Mouse (Mus musculus) forebrain, embryonic 16.5 days (tissue): ENCODE measurements around the gene Parp8. TPM values are rescaled to one million over a fixed set of nuclear protein-coding genes. Genes with fewer than 3 reads are reported as not detected.

Experiments
- ATAC-seq: fragments of 200-750 bp; cut with Nextera tagmentation; 2 replicates; pipeline ENCODE4 v1.8.0; 2017; ENCODE audit warnings: mild to moderate bottlenecking, moderate library complexity
- H3K27ac ChIP-seq: fragments of 300-500 bp; sonication (generic); 2 replicates; pipeline ENCODE4 v1.5.1; 2014; ENCODE audit warnings: low read length, control low read depth
- H3K27me3 ChIP-seq: fragments of 300-500 bp; sonication (generic); replicated peaks from 2 replicates; pipeline ENCODE4 v1.6.1; 2014; ENCODE audit warnings: low read length; ENCODE audit not compliant: control insufficient read depth, insufficient read depth
- H3K36me3 ChIP-seq: fragments of 300-500 bp; sonication (generic); 2 replicates; pipeline ENCODE4 v1.6.1; 2014; ENCODE audit not compliant: control insufficient read depth, insufficient read depth
- H3K4me1 ChIP-seq: fragments of 300-500 bp; sonication (generic); replicated peaks from 2 replicates; pipeline ENCODE4 v1.6.1; 2014; ENCODE audit warnings: low read length; ENCODE audit not compliant: control insufficient read depth, insufficient read depth
- H3K4me2 ChIP-seq: fragments of 300-500 bp; sonication (generic); 2 replicates; pipeline ENCODE4 v1.6.1; 2014; ENCODE audit warnings: mild to moderate bottlenecking, low read length, control low read depth
- H3K4me3 ChIP-seq: fragments of 300-500 bp; sonication (generic); replicated peaks from 2 replicates; pipeline ENCODE4 v1.5.1; 2014; ENCODE audit warnings: mild to moderate bottlenecking, low read length, control low read depth
- H3K9ac ChIP-seq: fragments of 300-500 bp; sonication (generic); replicated peaks from 2 replicates; pipeline ENCODE4 v1.6.1; 2014; ENCODE audit warnings: low read depth, low read length, control low read depth
- H3K9me3 ChIP-seq: fragments of 300-500 bp; sonication (generic); 2 replicates; pipeline ENCODE4 v1.6.1; 2016; ENCODE audit warnings: low read length; ENCODE audit not compliant: control insufficient read depth
- WGBS: fragments of 180-500 bp; shearing (Covaris S2); extraction: QIAGEN DNeasy Blood & Tissue Kit; methylation state at CpG from one replicate; pipeline ENCODE4 v1.1.7; 2014; 5-methylcytosine and 5-hydroxymethylcytosine counted together
- polyA plus RNA-seq: library from polyadenylated mRNA; unstranded; fragments of >200 nt; fragmentation: Nextera tagmentation; extraction: Ambion mirVana; gene quantifications from 2 replicates; pipeline ENCODE4 v1.2.1, GENCODE M21; 2015

Gene Parp8
- polyA plus RNA-seq, 1 experiment from 2014 or later = 24.1 TPM

- Histone ChIP-seq H3K4me3 (no peak overlapping the region), H3K27ac (no peak overlapping the region), H3K4me1 (peaks cover 10% of the 10 kb centered on the region; the same call in 1 of the 2 replicates), H3K4me2 (no peak overlapping the region), H3K36me3 (no peaks in the 10 kb centered on the region), H3K9ac (no peak overlapping the region), H3K27me3 (no peaks in the 10 kb centered on the region), H3K9me3 (no peaks in the 10 kb centered on the region)
- WGBS = 98% methylated on average over 2 of the region's 2 CpGs
- no peak for ATAC-seq
Measured at GRCm38 (mm10) chr13:117007566-117007965, 17.8 kb downstream of the Parp8 start.

- H3K9ac ChIP-seq = no peak overlapping the region
- no peaks in the 10 kb centered on the region for H3K36me3 ChIP-seq
- WGBS = 75% methylated on average over 4 of the region's 4 CpGs
- H3K4me1 ChIP-seq = peaks cover 10% of the 10 kb centered on the region; the same call in 1 of the 2 replicates
- ATAC-seq = no peak
- no peak overlapping the region for H3K4me3 ChIP-seq
- H3K4me2 ChIP-seq = no peak overlapping the region
- H3K27ac ChIP-seq = no peak overlapping the region
- H3K9me3 ChIP-seq = no peaks in the 10 kb centered on the region
- no peaks in the 10 kb centered on the region for H3K27me3 ChIP-seq
Measured at GRCm38 (mm10) chr13:117006638-117007037, 18.7 kb downstream of the Parp8 start.

GRCm38 (mm10) chr13:117000493-117000892 is 24.8 kb downstream of the Parp8 start:
- ATAC-seq = no peak
- no peaks in the 10 kb centered on the region for H3K36me3 ChIP-seq
- WGBS = 91% methylated on average over 3 of the region's 3 CpGs

GRCm38 (mm10) chr13:116991560-116991959 is 33.8 kb downstream of the Parp8 start:
- Histone ChIP-seq H3K27me3 (no peaks in the 10 kb centered on the region), H3K27ac (no peak overlapping the region), H3K4me3 (no peak overlapping the region), H3K9me3 (no peaks in the 10 kb centered on the region), H3K4me1 (no peaks in the 10 kb centered on the region), H3K36me3 (no peaks in the 10 kb centered on the region), H3K9ac (no peak overlapping the region), H3K4me2 (no peak overlapping the region)
- ATAC-seq = no peak
- 84% methylated on average over 7 of the region's 7 CpGs for WGBS

More at GRCm38 (mm10) chr13:117000493-117000892, 24.8 kb downstream of the Parp8 start:
- H3K4me2 ChIP-seq = no peak overlapping the region
- H3K4me3 ChIP-seq = no peak overlapping the region
- no peaks in the 10 kb centered on the region for H3K27me3 ChIP-seq
- H3K9ac ChIP-seq = no peak overlapping the region
- H3K9me3 ChIP-seq = no peaks in the 10 kb centered on the region
- H3K27ac ChIP-seq = no peak overlapping the region
- H3K4me1 ChIP-seq = no peaks in the 10 kb centered on the region

GRCm38 (mm10) chr13:116990327-116990726 is 35.0 kb downstream of the Parp8 start:
- Histone ChIP-seq H3K36me3 (no peaks in the 10 kb centered on the region), H3K27ac (no peak overlapping the region), H3K9ac (no peak overlapping the region), H3K4me1 (no peaks in the 10 kb centered on the region), H3K4me3 (no peak overlapping the region), H3K27me3 (no peaks in the 10 kb centered on the region), H3K4me2 (no peak overlapping the region), H3K9me3 (no peaks in the 10 kb centered on the region)
- 84% methylated on average over 4 of the region's 4 CpGs for WGBS
- no peak for ATAC-seq

GRCm38 (mm10) chr13:116988706-116989105 is 36.6 kb downstream of the Parp8 start:
- Histone ChIP-seq H3K36me3 (no peaks in the 10 kb centered on the region), H3K4me3 (no peak overlapping the region), H3K9ac (no peak overlapping the region), H3K4me1 (no peaks in the 10 kb centered on the region), H3K4me2 (no peak overlapping the region), H3K27me3 (no peaks in the 10 kb centered on the region), H3K9me3 (no peaks in the 10 kb centered on the region), H3K27ac (no peak overlapping the region)
- 88% methylated on average over 2 of the region's 2 CpGs for WGBS
- ATAC-seq = 0 out of 2 replicates have a peak, but pooled peaks have one; percentile 30

- Histone ChIP-seq H3K9me3 (no peaks in the 10 kb centered on the region), H3K27ac (no peak overlapping the region), H3K4me3 (no peak overlapping the region), H3K4me2 (no peak overlapping the region), H3K9ac (no peak overlapping the region), H3K4me1 (no peaks in the 10 kb centered on the region), H3K36me3 (no peaks in the 10 kb centered on the region), H3K27me3 (no peaks in the 10 kb centered on the region)
- 80% methylated on average over 7 of the region's 7 CpGs for WGBS
- ATAC-seq = no peak
Measured at GRCm38 (mm10) chr13:116988208-116988607, 37.1 kb downstream of the Parp8 start.

GRCm38 (mm10) chr13:116987284-116987683 is 38.1 kb downstream of the Parp8 start:
- no peak for ATAC-seq
- H3K4me1 ChIP-seq = no peaks in the 10 kb centered on the region
- no peak overlapping the region for H3K4me2 ChIP-seq
- H3K36me3 ChIP-seq = no peaks in the 10 kb centered on the region
- no peaks in the 10 kb centered on the region for H3K27me3 ChIP-seq
- no peak overlapping the region for H3K4me3 ChIP-seq
- H3K9me3 ChIP-seq = no peaks in the 10 kb centered on the region
- H3K27ac ChIP-seq = no peak overlapping the region
- no peak overlapping the region for H3K9ac ChIP-seq
- 82% methylated on average over 3 of the region's 3 CpGs for WGBS

- no peak overlapping the region for H3K4me3 ChIP-seq
- H3K9ac ChIP-seq = no peak overlapping the region
- no peak for ATAC-seq
- H3K27me3 ChIP-seq = no peaks in the 10 kb centered on the region
- no peaks in the 10 kb centered on the region for H3K4me1 ChIP-seq
- H3K9me3 ChIP-seq = no peaks in the 10 kb centered on the region
- WGBS = 94% methylated on average over 7 of the region's 7 CpGs
- no peaks in the 10 kb centered on the region for H3K36me3 ChIP-seq
- no peak overlapping the region for H3K27ac ChIP-seq
- no peak overlapping the region for H3K4me2 ChIP-seq
Measured at GRCm38 (mm10) chr13:116986658-116987057, 38.7 kb downstream of the Parp8 start.
